Comparison of ENCODE assay signal across 19 mouse cellular contexts in genomic region chr11:22668220-22668619, GRCm38 (mm10).
"Had no signal": no experiment of that assay in that cellular context is flagged by ENCODE, and none has a peak within 500 bp of the region (broad histone marks: within the 10 kb centered on the region; RNA-seq: fewer than 3 reads in every experiment).

No protein-coding gene starts in this region.

- H3K4me3 ChIP-seq: intestine, embryonic 15.5 days; kidney, embryonic 15.5 days; layer of hippocampus, adult 2 months; liver, embryonic 13.5 days; midbrain, embryonic 12.5 days; midbrain, embryonic 15.5 days; neural tube, embryonic 13.5 days had no signal

- H3K27me3 ChIP-seq: intestine, embryonic 15.5 days; kidney, embryonic 15.5 days; liver, embryonic 13.5 days; midbrain, embryonic 12.5 days; midbrain, embryonic 15.5 days; neural tube, embryonic 13.5 days had no signal

- H3K27ac ChIP-seq: intestine, embryonic 15.5 days; kidney, embryonic 15.5 days; layer of hippocampus, adult 2 months; liver, embryonic 13.5 days; midbrain, embryonic 12.5 days; midbrain, embryonic 15.5 days; neural tube, embryonic 13.5 days had no signal

- H3K4me2 ChIP-seq: intestine, embryonic 15.5 days; kidney, embryonic 15.5 days; liver, embryonic 13.5 days; midbrain, embryonic 12.5 days; midbrain, embryonic 15.5 days; neural tube, embryonic 13.5 days had no signal

- H3K9me3 ChIP-seq: intestine, embryonic 15.5 days; kidney, embryonic 15.5 days; liver, embryonic 13.5 days; midbrain, embryonic 12.5 days; midbrain, embryonic 15.5 days; neural tube, embryonic 13.5 days had no signal

- H3K4me1 ChIP-seq: intestine, embryonic 15.5 days; liver, embryonic 13.5 days had no signal

- H3K36me3 ChIP-seq: intestine, embryonic 15.5 days; kidney, embryonic 15.5 days; liver, embryonic 13.5 days; midbrain, embryonic 12.5 days; midbrain, embryonic 15.5 days; neural tube, embryonic 13.5 days had no signal

- ATAC-seq: intestine, embryonic 15.5 days; midbrain, embryonic 15.5 days had no signal

- DNase-seq: kidney, adult 11 months; kidney, adult 8-10 months; kidney, postnatal 14 days; layer of hippocampus, adult 9-11 months; liver, embryonic 13.5 days; lung, adult 2 months; lung, postnatal 14 days; lung, postnatal 4 days; right cerebral cortex, adult 18-20 months; right cerebral cortex, postnatal 14 days; right cerebral cortex, postnatal 4 days; thymus, adult 2 months; thymus, postnatal 36 days had no signal

- H3K9ac ChIP-seq: intestine, embryonic 15.5 days; kidney, embryonic 15.5 days; liver, embryonic 13.5 days; midbrain, embryonic 12.5 days; midbrain, embryonic 15.5 days; neural tube, embryonic 13.5 days had no signal
